Mouse (Mus musculus): ENCODE results near the gene 4930438A08Rik.
A peak's percentile ranks its signal among the peaks of the same experiment; 100 is the strongest.
"Not testable (repeated sequence)": the region's sequence is repeated elsewhere in the genome, so short reads cannot be mapped to it uniquely, and the experiment has no call there.

Gene 4930438A08Rik

GRCm38 (mm10) chr11:58281970-58282496 is 7.4 kb downstream of the 4930438A08Rik start:
- no peak for DNase-seq (ENCODE audit: low spot score in 2 of 2)

GRCm38 (mm10) chr11:58282518-58282917 is 7.9 kb downstream of the 4930438A08Rik start:
- no peak for DNase-seq (ENCODE audit: low spot score in 2 of 2)

GRCm38 (mm10) chr11:58289992-58290682 is 15.5 kb downstream of the 4930438A08Rik start:
- no peak for DNase-seq (ENCODE audit: low spot score in 2 of 2)

GRCm38 (mm10) chr11:58290812-58291211 is 16.2 kb downstream of the 4930438A08Rik start:
- DNase-seq (ENCODE audit: low spot score in 2 of 2): no peak

GRCm38 (mm10) chr11:58292791-58293190 is 18.2 kb downstream of the 4930438A08Rik start:
- no peak for DNase-seq (ENCODE audit: low spot score in 2 of 2)

- DNase-seq (ENCODE audit: low spot score in 2 of 2): no peak
These were observed 22.8 kb downstream of the 4930438A08Rik start for GRCm38 (mm10) chr11:58297396-58297795.

- DNase-seq (ENCODE audit: low spot score in 2 of 2): peak; percentile 60 to 69
These were observed 26.5 kb downstream of the 4930438A08Rik start for GRCm38 (mm10) chr11:58301057-58301456.

- DNase-seq (ENCODE audit: low spot score in 2 of 2): peak; percentile 98 to 99
These were observed 27.5 kb downstream of the 4930438A08Rik start for GRCm38 (mm10) chr11:58301837-58302754.

GRCm38 (mm10) chr11:58302774-58303445 is 28.3 kb downstream of the 4930438A08Rik start:
- no peak for DNase-seq (ENCODE audit: low spot score in 2 of 2)

GRCm38 (mm10) chr11:58303594-58303993 is 29.0 kb downstream of the 4930438A08Rik start:
- DNase-seq (ENCODE audit: low spot score in 2 of 2): no peak

- DNase-seq (ENCODE audit: low spot score in 2 of 2): not testable (repeated sequence)
These were observed 30.7 kb downstream of the 4930438A08Rik start for GRCm38 (mm10) chr11:58305299-58305698.

GRCm38 (mm10) chr11:58306860-58307308 is 32.3 kb downstream of the 4930438A08Rik start, which contains the start of gene Zfp692:
Gene Zfp692 (plus strand): TSS chr11:58307069.
- peak; percentile 87 to 94 for DNase-seq (ENCODE audit: low spot score in 2 of 2)

- peak; percentile 80 for DNase-seq (ENCODE audit: low spot score in 2 of 2)
These were observed 32.9 kb downstream of the 4930438A08Rik start for GRCm38 (mm10) chr11:58307411-58308080.

GRCm38 (mm10) chr11:58308661-58309060 is 34.1 kb downstream of the 4930438A08Rik start:
- DNase-seq (ENCODE audit: low spot score in 2 of 2): no peak

GRCm38 (mm10) chr11:58314069-58314468 is 39.5 kb downstream of the 4930438A08Rik start:
- no peak for DNase-seq (ENCODE audit: low spot score in 2 of 2)

GRCm38 (mm10) chr11:58315536-58316168 is 41.1 kb downstream of the 4930438A08Rik start:
- DNase-seq (ENCODE audit: low spot score in 2 of 2): no peak

GRCm38 (mm10) chr11:58316344-58316743 is 41.7 kb downstream of the 4930438A08Rik start:
- DNase-seq (ENCODE audit: low spot score in 2 of 2): no peak

- DNase-seq (ENCODE audit: low spot score in 2 of 2): no peak
These were observed 42.3 kb downstream of the 4930438A08Rik start for GRCm38 (mm10) chr11:58316768-58317390.

- peak; percentile 96 to 97 for DNase-seq (ENCODE audit: low spot score in 2 of 2)
These were observed 48.4 kb downstream of the 4930438A08Rik start for GRCm38 (mm10) chr11:58322824-58323569.
